Mouse (Mus musculus) heart, embryonic 12.5 days (tissue): Measurements from ENCODE around the gene Prkce. TPM values are rescaled to one million over a fixed set of nuclear protein-coding genes. Genes with fewer than 3 reads are reported as not detected.

ENCODE experiments used
- ATAC-seq: fragments of 200-750 bp; cut with Nextera tagmentation; 2 replicates; pipeline ENCODE4 v1.8.0; 2017; ENCODE audit warnings: moderate TSS enrichment, moderate library complexity; ENCODE audit not compliant: insufficient number of reproducible peaks, low FRiP score
- H3K27ac ChIP-seq: fragments of 300-500 bp; sonication (generic); 2 replicates; pipeline ENCODE4 v1.5.1; 2016; ENCODE audit warnings: mild to moderate bottlenecking, moderate library complexity; ENCODE audit not compliant: poor library complexity, severe bottlenecking
- H3K27me3 ChIP-seq: fragments of 300-500 bp; sonication (generic); replicated peaks from 2 replicates; pipeline ENCODE4 v1.6.1; 2016; ENCODE audit warnings: mild to moderate bottlenecking, moderate library complexity
- H3K36me3 ChIP-seq: fragments of 300-500 bp; sonication (generic); 2 replicates; pipeline ENCODE4 v1.6.1; 2016; ENCODE audit warnings: mild to moderate bottlenecking, moderate library complexity
- H3K4me1 ChIP-seq: fragments of 300-500 bp; sonication (generic); replicated peaks from 2 replicates; pipeline ENCODE4 v1.6.1; 2016; ENCODE audit warnings: mild to moderate bottlenecking
- H3K4me2 ChIP-seq: fragments of 300-500 bp; sonication (generic); 2 replicates; pipeline ENCODE4 v1.6.1; 2016; ENCODE audit warnings: mild to moderate bottlenecking, moderate library complexity
- H3K4me3 ChIP-seq: fragments of 300-500 bp; sonication (generic); 2 replicates; pipeline ENCODE4 v1.5.1; 2016; ENCODE audit warnings: mild to moderate bottlenecking
- H3K9ac ChIP-seq: fragments of 300-500 bp; sonication (generic); 2 replicates; pipeline ENCODE4 v1.6.1; 2016; ENCODE audit warnings: mild to moderate bottlenecking, moderate library complexity
- H3K9me3 ChIP-seq: fragments of 300-500 bp; sonication (generic); replicated peaks from 2 replicates; pipeline ENCODE4 v1.6.1; 2016; ENCODE audit warnings: mild to moderate bottlenecking, moderate library complexity
- WGBS: fragments of 180-500 bp; shearing (Covaris S2); methylation state at CpG from one replicate; pipeline ENCODE4 v1.1.7; 2016; 5-methylcytosine and 5-hydroxymethylcytosine counted together
- polyA plus RNA-seq: library from polyadenylated mRNA; unstranded; fragments of >200 nt; fragmentation: Nextera tagmentation; extraction: Ambion mirVana; gene quantifications from 2 replicates; pipeline ENCODE4 v1.2.1, GENCODE M21; 2016

The Prkce gene
- polyA plus RNA-seq, 1 experiment from 2014 or later, result 12.0 TPM

DNA sequence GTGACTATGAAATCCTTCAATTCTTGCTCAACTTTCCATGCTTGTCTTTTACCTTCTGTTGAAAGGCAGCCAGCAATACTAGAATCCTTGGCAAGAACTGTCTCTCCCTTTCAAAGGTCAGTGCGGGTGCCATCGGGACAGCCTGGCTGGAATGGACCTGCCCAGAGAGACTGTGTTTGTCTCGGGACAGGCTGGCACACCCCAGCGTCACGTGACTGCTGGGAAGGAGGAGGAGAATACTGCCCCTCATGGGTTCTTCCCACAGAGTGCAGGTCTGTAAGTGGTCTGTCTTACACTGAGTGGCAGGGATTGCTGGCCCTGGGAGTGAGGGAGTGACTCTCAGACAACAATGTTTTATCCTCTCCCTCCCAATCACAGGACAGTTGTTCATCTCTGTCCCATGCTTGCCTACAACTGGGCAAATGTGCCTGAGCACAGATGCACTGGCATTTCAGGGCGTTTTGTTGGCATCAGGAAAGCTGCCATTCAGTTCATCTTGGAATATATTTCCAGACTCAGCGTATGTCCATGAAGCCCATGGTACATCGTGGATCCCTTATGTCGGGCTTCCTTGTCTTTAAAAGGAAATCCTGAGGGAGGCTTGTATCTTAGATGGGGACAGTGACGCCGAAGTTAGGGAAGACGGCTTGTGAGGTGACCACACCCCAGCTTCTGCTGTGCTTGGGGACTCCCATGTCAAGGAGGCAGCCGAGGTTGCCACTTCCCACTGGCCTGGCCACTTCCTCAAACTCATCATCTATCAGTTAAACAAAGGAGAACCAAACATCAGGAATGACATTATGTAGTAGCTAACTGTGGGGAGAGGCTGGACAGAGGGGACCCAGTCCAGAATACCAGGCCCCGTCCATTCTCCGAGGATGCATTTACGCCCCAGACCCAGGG lies 69.5 kb downstream of the Prkce start:
- 79% methylated on average over 16 of the region's 16 CpGs for WGBS
- Histone ChIP-seq H3K9me3 (peaks cover 5% of the 10 kb centered on the region; the same call in 1 of the 2 replicates), H3K27ac (no peak overlapping the region), H3K27me3 (no peaks in the 10 kb centered on the region), H3K4me3 (no peak overlapping the region), H3K4me1 (peaks cover 18% of the 10 kb centered on the region), H3K9ac (no peak overlapping the region), H3K4me2 (no peak overlapping the region), H3K36me3 (no peaks in the 10 kb centered on the region)
- 0 out of 2 replicates have a peak, but pooled peaks have one; percentile 26 for ATAC-seq

DNA sequence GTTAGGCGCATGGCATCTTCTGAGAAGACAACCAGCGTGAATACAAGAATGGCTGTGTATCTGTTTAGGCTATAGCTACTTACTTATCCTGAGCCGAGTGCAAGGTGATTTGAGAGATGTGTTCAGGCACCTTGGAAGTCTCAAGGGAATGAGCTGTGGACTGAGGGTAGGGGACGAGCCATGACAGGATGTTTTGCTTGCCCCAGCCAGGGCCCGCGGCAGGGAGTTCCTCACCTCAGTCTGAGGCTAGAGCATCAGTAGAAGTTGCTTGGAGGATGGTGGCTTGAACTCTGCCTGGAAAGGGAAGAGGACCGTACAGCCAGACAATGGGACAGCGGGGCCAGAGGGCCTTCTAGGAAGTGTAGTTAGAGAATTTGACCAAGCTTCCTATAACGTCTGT lies 74.7 kb downstream of the Prkce start:
- H3K9me3 ChIP-seq, result no peaks in the 10 kb centered on the region
- no peak overlapping the region for H3K9ac ChIP-seq
- no peak overlapping the region for H3K4me3 ChIP-seq
- peaks cover 13% of the 10 kb centered on the region for H3K4me1 ChIP-seq
- H3K27ac ChIP-seq, result no peak overlapping the region
- 70% methylated on average over 9 of the region's 9 CpGs for WGBS
- no peak overlapping the region for H3K4me2 ChIP-seq
- ATAC-seq, result no peak
- no peaks in the 10 kb centered on the region for H3K27me3 ChIP-seq
- no peaks in the 10 kb centered on the region for H3K36me3 ChIP-seq

DNA sequence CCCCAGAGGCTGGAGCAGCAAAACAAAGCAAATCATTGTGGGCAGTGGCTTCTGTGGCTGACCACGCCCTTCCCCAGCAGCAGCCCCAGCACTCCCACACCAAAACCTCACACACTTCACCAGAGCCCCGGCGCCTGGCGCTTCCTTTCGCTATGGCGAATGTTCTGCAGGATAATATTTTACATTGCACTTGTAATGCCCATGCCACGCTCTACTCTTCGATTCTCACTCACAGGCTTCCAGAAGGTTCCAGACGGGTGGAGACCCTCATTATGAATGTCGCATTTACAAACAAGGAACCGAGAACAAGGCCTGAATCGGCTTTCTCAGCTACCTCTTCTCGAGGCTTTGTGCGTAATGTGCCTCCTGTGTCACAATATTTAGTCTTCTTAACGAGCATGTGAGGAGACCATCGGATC lies 75.5 kb downstream of the Prkce start:
- no peak for ATAC-seq

DNA sequence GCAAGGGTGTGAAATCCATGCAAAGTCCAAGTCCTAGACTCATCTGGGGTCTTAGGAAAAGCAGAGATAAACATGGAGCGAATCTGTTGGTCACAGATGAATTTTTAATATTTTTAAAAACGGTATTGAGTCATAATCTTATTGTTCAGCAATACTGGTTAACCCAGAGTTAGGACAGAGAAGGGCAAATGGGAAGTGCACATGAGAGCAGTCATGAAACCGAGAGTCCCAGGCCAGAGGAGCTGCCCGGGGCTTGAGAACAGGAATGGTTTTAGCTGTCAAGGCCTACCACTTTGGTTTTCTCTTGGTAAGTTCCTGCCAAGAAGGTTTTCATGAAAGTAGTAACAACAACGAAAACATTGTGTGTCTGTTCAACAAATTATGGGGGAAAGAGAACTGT lies 76.8 kb downstream of the Prkce start:
- Histone ChIP-seq H3K27me3 (no peaks in the 10 kb centered on the region), H3K4me3 (no peak overlapping the region), H3K9me3 (no peaks in the 10 kb centered on the region), H3K36me3 (no peaks in the 10 kb centered on the region), H3K27ac (no peak overlapping the region), H3K4me1 (peaks cover 16% of the 10 kb centered on the region), H3K9ac (no peak overlapping the region), H3K4me2 (no peak overlapping the region)
- no peak for ATAC-seq
- WGBS, result 86% methylated on average over 5 of the region's 5 CpGs

More for the DNA sequence above, 75.5 kb downstream of the Prkce start:
- no peaks in the 10 kb centered on the region for H3K36me3 ChIP-seq
- H3K4me2 ChIP-seq, result no peak overlapping the region
- 84% methylated on average over 16 of the region's 16 CpGs for WGBS
- no peaks in the 10 kb centered on the region for H3K27me3 ChIP-seq
- peaks cover 15% of the 10 kb centered on the region for H3K4me1 ChIP-seq
- H3K9ac ChIP-seq, result no peak overlapping the region
- no peak overlapping the region for H3K27ac ChIP-seq
- H3K4me3 ChIP-seq, result no peak overlapping the region
- no peaks in the 10 kb centered on the region for H3K9me3 ChIP-seq

DNA sequence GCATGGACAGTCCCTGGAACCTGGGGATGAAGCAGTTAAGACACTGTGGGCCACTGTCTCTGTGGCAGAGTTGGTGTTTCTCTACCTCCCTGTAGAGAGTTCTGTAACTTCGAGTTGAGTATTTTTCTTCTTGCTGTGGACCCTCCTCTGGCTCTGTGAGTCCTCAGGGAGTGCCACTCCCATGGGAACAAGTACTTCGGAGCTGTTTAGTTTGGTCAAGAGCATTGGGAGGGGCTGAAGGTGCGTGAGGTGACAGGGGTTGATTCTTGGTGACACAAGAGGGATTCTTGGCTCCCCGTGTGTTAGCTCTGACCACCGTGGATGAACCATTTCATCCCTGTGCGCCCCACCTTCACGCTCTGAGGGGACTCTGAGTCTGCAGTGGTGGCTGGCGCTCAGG lies 81.2 kb downstream of the Prkce start:
- H3K27me3 ChIP-seq, result no peaks in the 10 kb centered on the region
- H3K9ac ChIP-seq, result no peak overlapping the region
- H3K27ac ChIP-seq, result no peak overlapping the region
- WGBS, result 83% methylated on average over 8 of the region's 8 CpGs
- H3K4me3 ChIP-seq, result no peak overlapping the region
- no peak for ATAC-seq
- H3K9me3 ChIP-seq, result no peaks in the 10 kb centered on the region
- no peaks in the 10 kb centered on the region for H3K36me3 ChIP-seq
- peaks cover 16% of the 10 kb centered on the region for H3K4me1 ChIP-seq
- no peak overlapping the region for H3K4me2 ChIP-seq

DNA sequence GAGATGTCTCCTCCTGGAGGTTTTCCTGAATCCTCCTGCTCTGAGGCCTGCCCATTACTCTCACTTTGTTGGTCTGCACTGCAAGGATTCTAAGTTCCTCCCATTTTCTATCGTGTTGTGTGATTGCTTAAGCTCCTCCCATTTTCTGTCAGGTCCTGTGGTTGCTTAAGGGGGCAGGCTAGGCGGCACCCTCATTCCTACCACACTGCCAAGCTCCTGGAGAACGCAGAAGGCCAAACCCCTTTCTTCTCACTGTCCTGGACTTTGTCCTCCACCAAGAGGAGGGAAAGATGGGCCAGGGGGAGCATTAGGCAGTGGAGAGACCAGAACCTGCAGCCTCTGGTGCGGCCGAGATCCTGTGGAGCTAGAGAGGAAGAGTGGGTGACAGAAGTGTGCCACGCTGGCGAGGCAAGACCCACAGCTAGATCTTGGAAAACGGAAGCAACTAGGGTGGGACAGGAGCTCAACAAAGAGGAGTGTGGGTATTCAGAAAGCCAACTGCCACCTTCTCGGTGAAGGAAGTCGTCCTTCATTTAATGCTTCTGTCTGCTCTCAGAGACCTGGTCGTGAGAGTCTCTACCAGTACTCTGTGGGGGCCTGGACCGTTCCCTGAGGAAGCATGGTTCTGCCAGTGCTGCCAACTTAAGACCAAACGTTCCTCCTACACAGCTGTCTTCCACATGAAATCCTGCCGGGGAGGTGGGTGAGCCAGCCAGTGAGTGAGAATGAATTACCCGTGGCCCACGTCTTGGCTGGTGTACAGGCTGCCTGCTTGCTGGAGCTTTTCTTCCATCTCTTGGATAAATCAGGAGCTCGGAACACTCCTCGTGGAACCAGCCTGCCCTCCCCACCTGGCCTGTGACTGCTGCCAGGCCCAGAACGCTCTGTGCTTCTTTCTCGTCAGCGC lies 82.2 kb downstream of the Prkce start:
- WGBS, result 78% methylated on average over 21 of the region's 21 CpGs

DNA sequence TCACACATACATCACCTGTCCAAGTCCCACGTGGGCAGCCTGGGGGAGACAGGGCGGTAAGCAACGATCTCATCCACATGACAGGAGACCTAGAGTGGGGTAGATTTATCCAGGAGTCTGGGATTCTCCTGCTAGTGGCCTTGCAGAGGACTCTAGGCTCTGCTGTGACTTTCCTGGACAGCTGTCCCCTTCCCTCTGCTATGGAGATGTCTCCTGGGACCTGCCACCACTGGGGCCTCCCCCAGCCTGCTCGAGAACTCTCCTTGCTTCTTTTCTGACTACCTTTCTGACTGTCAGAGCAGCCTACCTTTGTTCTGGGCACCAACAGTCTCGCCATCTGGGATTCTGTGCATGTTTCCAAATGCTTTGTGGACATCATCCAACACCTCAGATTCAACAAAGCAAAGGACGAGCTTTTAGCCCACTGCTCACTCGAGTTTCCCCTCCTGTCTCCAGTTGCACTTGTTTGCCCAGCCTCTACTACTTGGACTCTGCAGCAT lies 82.9 kb downstream of the Prkce start:
- Histone ChIP-seq H3K36me3 (peaks cover 3% of the 10 kb centered on the region; the same call in 1 of the 2 replicates), H3K4me1 (peaks cover 23% of the 10 kb centered on the region), H3K27me3 (no peaks in the 10 kb centered on the region), H3K27ac (no peak overlapping the region), H3K4me3 (no peak overlapping the region), H3K9me3 (0 out of 2 replicates have a peak, but pooled peaks cover 7% of the 10 kb centered on the region), H3K4me2 (no peak overlapping the region), H3K9ac (no peak overlapping the region)
- no peak for ATAC-seq
- WGBS, result 71% methylated on average over 7 of the region's 7 CpGs

More for the DNA sequence above, 82.2 kb downstream of the Prkce start:
- Histone ChIP-seq H3K27ac (no peak overlapping the region), H3K4me2 (no peak overlapping the region), H3K27me3 (no peaks in the 10 kb centered on the region), H3K4me1 (peaks cover 23% of the 10 kb centered on the region), H3K36me3 (peaks cover under 1% of the 10 kb centered on the region; the same call in 1 of the 2 replicates), H3K9me3 (0 out of 2 replicates have a peak, but pooled peaks cover 4% of the 10 kb centered on the region), H3K4me3 (no peak overlapping the region), H3K9ac (no peak overlapping the region)
- no peak for ATAC-seq

DNA sequence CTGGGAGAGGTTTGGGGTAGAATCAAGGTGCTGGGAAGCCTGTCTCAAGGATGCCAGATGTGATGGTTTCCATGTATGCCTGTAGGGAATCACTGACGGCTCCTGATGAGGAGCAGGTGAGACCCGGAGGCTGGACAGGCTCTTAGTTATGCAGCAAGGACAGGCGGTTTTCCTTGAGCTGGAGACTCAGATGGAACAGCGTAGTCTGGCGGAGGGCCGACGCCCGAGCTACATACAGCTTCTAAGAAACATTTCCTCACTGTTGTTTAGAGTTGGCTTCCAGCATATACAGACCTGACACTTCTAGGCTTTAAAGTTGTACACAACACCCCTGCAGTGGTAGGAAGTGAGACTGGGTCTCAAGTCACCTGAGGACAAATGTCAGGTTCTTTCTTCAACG lies 86.3 kb downstream of the Prkce start:
- WGBS, result 83% methylated on average over 9 of the region's 9 CpGs
- no peak overlapping the region for H3K9ac ChIP-seq
- no peaks in the 10 kb centered on the region for H3K27me3 ChIP-seq
- peaks cover 3% of the 10 kb centered on the region; the same call in 1 of the 2 replicates for H3K36me3 ChIP-seq
- H3K9me3 ChIP-seq, result 0 out of 2 replicates have a peak, but pooled peaks cover 7% of the 10 kb centered on the region
- peaks cover 39% of the 10 kb centered on the region for H3K4me1 ChIP-seq
- no peak overlapping the region for H3K4me3 ChIP-seq
- ATAC-seq, result no peak
- H3K4me2 ChIP-seq, result no peak overlapping the region
- no peak overlapping the region for H3K27ac ChIP-seq

DNA sequence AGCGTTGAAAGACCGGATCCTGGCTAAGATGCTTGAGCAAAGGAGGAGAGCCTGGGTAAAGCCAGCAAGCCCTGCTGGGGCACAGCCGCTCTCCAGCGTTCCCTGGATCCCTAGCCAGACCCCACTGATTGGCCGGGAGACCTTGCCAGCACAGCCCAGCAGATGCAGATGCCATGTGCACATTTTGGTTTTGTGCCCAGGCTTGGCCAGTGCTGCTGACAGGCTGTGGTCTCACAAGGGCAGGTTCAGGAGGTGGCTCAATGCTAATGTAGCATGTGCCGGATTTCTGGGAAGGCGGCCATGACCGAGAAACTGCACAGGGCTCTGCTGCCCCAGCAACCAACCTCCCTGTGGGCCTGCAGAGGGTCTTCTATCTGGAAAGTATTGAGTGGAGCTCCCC lies 86.7 kb downstream of the Prkce start:
- H3K9ac ChIP-seq, result no peak overlapping the region
- H3K9me3 ChIP-seq, result 0 out of 2 replicates have a peak, but pooled peaks cover 7% of the 10 kb centered on the region
- peaks cover 42% of the 10 kb centered on the region for H3K4me1 ChIP-seq
- no peak overlapping the region for H3K4me2 ChIP-seq
- no peak overlapping the region for H3K4me3 ChIP-seq
- H3K27ac ChIP-seq, result no peak overlapping the region
- peaks cover 3% of the 10 kb centered on the region; the same call in 1 of the 2 replicates for H3K36me3 ChIP-seq
- H3K27me3 ChIP-seq, result no peaks in the 10 kb centered on the region
- 89% methylated on average over 8 of the region's 8 CpGs for WGBS
- no peak for ATAC-seq

DNA sequence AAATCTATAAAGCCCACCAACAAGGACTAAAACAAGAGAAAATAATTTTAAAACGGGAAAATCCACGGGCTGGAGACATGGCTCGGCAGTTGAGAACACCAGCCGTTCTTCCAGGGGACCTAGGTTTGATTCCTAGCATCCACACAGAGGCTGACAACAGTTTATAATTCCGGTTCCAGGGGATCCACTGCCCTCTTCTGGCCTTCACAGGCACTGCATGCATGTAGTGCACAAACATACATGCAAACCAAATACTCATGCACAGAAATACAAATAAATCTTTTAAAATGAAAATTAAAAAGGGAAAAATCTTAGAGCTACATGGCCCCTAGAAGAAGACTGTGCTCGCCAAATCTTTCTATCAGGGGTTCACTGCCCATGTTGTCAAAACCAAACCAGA lies 87.4 kb downstream of the Prkce start:
- H3K4me2 ChIP-seq, result no peak overlapping the region
- ATAC-seq, result no peak
- WGBS, result 94% methylated on average over 6 of the region's 6 CpGs
- H3K27me3 ChIP-seq, result no peaks in the 10 kb centered on the region
- H3K27ac ChIP-seq, result no peak overlapping the region
- H3K36me3 ChIP-seq, result peaks cover 3% of the 10 kb centered on the region; the same call in 1 of the 2 replicates
- H3K4me3 ChIP-seq, result no peak overlapping the region
- 0 out of 2 replicates have a peak, but pooled peaks cover 7% of the 10 kb centered on the region for H3K9me3 ChIP-seq
- no peak overlapping the region for H3K9ac ChIP-seq
- H3K4me1 ChIP-seq, result peaks cover 46% of the 10 kb centered on the region
